Mouse (Mus musculus) heart, postnatal 0 days (tissue): Measurements from ENCODE around the gene Pcyt1a. TPM values are rescaled to one million over a fixed set of nuclear protein-coding genes. Genes with fewer than 3 reads are reported as not detected.

ENCODE experiments used
- ATAC-seq: fragments of 200-750 bp; cut with Nextera tagmentation; 2 replicates; pipeline ENCODE4 v1.8.0; 2017; ENCODE audit warnings: low read depth, moderate number of reproducible peaks, moderate library complexity; ENCODE audit not compliant: insufficient read depth
- DNase-seq: peaks from one replicate; pipeline ENCODE4 v3.0.0-alpha.2; 2016; ENCODE audit warnings: low spot score
- H3K27ac ChIP-seq: fragments of 300-500 bp; sonication (generic); 2 replicates; pipeline ENCODE4 v1.5.1; 2014; ENCODE audit warnings: low read depth, mild to moderate bottlenecking
- H3K27me3 ChIP-seq: fragments of 300-500 bp; sonication (generic); 2 replicates; pipeline ENCODE4 v1.6.1; 2014; ENCODE audit warnings: low read length, mixed read lengths; ENCODE audit not compliant: control insufficient read depth, insufficient read depth
- H3K36me3 ChIP-seq: fragments of 300-500 bp; sonication (generic); replicated peaks from 2 replicates; pipeline ENCODE4 v1.6.1; 2014; ENCODE audit warnings: low read length, mixed read lengths; ENCODE audit not compliant: control insufficient read depth, insufficient read depth
- H3K4me1 ChIP-seq: fragments of 300-500 bp; sonication (generic); 2 replicates; pipeline ENCODE4 v1.6.1; 2014; ENCODE audit warnings: antibody characterized with exemption; ENCODE audit not compliant: control insufficient read depth, insufficient read depth
- H3K4me2 ChIP-seq: fragments of 300-500 bp; sonication (generic); 2 replicates; pipeline ENCODE4 v1.6.1; 2014; ENCODE audit warnings: low read depth, mild to moderate bottlenecking, low read length, moderate library complexity
- H3K4me3 ChIP-seq: fragments of 300-500 bp; sonication (generic); 2 replicates; pipeline ENCODE4 v1.5.1; 2014; ENCODE audit warnings: low read depth, low read length
- H3K9ac ChIP-seq: fragments of 300-500 bp; sonication (generic); replicated peaks from 2 replicates; pipeline ENCODE4 v1.6.1; 2014; ENCODE audit warnings: low read depth, low read length, mixed read lengths
- H3K9me3 ChIP-seq: fragments of 300-500 bp; sonication (generic); replicated peaks from 2 replicates; pipeline ENCODE4 v1.6.1; 2016; ENCODE audit warnings: low read length; ENCODE audit not compliant: control insufficient read depth
- CTCF ChIP-seq: IDR thresholded peaks from 2 replicates; pipeline ENCODE4 v1.5.1; 2016; ENCODE audit warnings: antibody characterized with exemption, control low read depth, low read depth
- EP300 ChIP-seq: IDR thresholded peaks from 2 replicates; pipeline ENCODE4 v1.6.1; 2016; ENCODE audit warnings: antibody characterized with exemption, low read depth
- WGBS: fragments of 180-500 bp; shearing (Covaris S2); extraction: QIAGEN DNeasy Blood & Tissue Kit; methylation state at CpG from one replicate; pipeline ENCODE4 v1.1.7; 2014; 5-methylcytosine and 5-hydroxymethylcytosine counted together
- polyA plus RNA-seq: library from polyadenylated mRNA; unstranded; fragments of >200 nt; fragmentation: Nextera tagmentation; extraction: Ambion mirVana; gene quantifications from 2 replicates; pipeline ENCODE4 v1.2.1, GENCODE M21; 2015
- total RNA-seq: library from RNA; depleted of rRNA; stranded (reverse); fragments of >200 nt; gene quantifications from 2 replicates; pipeline ENCODE4 v1.2.3, GENCODE M21; 2014; ENCODE audit warnings: low replicate concordance

The Pcyt1a gene
- total and polyA plus RNA-seq, 2 experiments from 2014 or later: 45.4 to 50.3 TPM

- Histone ChIP-seq H3K9ac (no peak overlapping the region), H3K27me3 (no peaks in the 10 kb centered on the region), H3K4me1 (no peaks in the 10 kb centered on the region; the same call in 1 of the 2 replicates), H3K4me3 (no peak overlapping the region), H3K36me3 (peaks cover 52% of the 10 kb centered on the region), H3K9me3 (no peaks in the 10 kb centered on the region), H3K4me2 (no peak overlapping the region), H3K27ac (no peak overlapping the region)
- ATAC-seq: no peak
- no peak for DNase-seq
- no peak for TF ChIP-seq CTCF
- no peak for TF ChIP-seq EP300
Observed at GRCm38 (mm10) chr16:32456086-32456485, 25.4 kb downstream of the Pcyt1a start.

GRCm38 (mm10) chr16:32456761-32457160 lies 26.0 kb downstream of the Pcyt1a start:
- no peak for TF ChIP-seq EP300
- TF ChIP-seq CTCF: no peak
- no peak overlapping the region for H3K4me2 ChIP-seq
- DNase-seq (no peak), ATAC-seq (no peak)
- H3K27ac ChIP-seq: no peak overlapping the region
- H3K9ac ChIP-seq: no peak overlapping the region
- H3K4me3 ChIP-seq: no peak overlapping the region
- H3K9me3 ChIP-seq: no peaks in the 10 kb centered on the region
- H3K27me3 ChIP-seq: no peaks in the 10 kb centered on the region
- H3K4me1 ChIP-seq: no peaks in the 10 kb centered on the region; the same call in 1 of the 2 replicates
- WGBS: 100% methylated on average over 1 of the region's 1 CpGs
- peaks cover 54% of the 10 kb centered on the region for H3K36me3 ChIP-seq

DNA sequence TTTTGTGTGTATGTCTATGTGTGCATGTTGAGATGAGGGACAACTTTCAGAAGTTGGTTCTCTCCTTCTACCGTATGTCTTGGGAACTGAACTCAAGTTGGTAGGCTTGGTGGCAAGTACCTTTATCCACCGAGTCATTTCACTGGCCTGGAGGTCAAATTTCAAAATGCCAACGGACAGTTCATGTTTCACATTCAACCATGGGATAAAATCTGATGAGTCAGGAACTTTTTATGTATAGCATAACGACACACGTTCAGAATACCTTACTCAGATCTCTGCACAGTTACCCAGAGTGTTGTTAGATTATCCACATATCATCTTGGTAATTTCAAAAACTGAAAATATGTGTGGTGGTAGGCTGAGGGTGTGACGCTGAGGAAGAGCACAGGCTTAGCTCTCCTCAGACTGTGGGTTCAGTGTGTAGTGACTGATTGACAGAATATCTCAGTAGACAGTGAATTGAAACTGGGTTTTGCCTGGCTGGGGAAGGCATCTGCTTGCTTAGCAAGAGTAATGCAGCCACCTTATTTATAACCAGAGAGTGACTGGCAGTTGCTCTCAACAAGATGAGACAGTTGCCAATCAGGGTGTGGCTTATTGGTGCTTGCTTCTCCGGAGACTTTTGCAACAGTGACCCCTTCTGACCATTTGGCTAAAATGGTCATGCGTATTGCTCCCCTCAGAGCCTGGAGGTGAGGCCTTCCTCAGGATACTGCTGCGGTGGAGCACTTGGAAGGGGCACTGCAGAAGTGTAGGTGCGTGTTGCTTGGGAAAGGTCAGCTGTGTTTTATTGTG lies 27.1 kb downstream of the Pcyt1a start:
- H3K4me3 ChIP-seq: no peak overlapping the region
- H3K27me3 ChIP-seq: no peaks in the 10 kb centered on the region
- 49% methylated on average over 10 of the region's 10 CpGs for WGBS
- no peaks in the 10 kb centered on the region; the same call in 1 of the 2 replicates for H3K4me1 ChIP-seq
- TF ChIP-seq CTCF (peak; percentile 71), EP300 (no peak)
- H3K9me3 ChIP-seq: no peaks in the 10 kb centered on the region
- H3K9ac ChIP-seq: no peak overlapping the region
- DNase-seq (peak; percentile 91), ATAC-seq (peak; percentile 85)
- H3K27ac ChIP-seq: peak overlapping the region; percentile 65
- 0 out of 2 replicates have a peak overlapping the region, but pooled peaks have one; percentile 24 for H3K4me2 ChIP-seq
- H3K36me3 ChIP-seq: peaks cover 50% of the 10 kb centered on the region

GRCm38 (mm10) chr16:32460518-32460917 lies 29.8 kb downstream of the Pcyt1a start:
- H3K27me3 ChIP-seq: no peaks in the 10 kb centered on the region
- H3K36me3 ChIP-seq: peaks cover 41% of the 10 kb centered on the region
- 51% methylated on average over 4 of the region's 4 CpGs for WGBS

DNA sequence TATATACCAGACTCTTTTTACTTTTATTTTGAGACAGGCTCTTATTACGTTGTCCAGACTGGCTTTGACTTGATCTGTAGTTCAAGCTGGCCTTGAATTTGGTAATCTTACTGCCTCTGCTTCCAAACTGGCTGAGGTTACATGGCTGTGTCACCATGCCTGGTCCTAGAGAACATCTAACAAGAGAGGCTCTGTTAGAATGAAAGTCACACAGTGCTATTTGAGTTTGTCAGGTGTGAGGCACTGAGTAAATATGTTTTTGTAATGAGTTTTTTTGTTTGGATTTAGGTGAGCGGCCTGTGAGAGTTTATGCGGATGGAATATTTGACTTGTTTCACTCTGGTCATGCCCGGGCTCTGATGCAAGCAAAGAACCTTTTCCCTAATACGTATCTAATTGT lies 31.0 kb downstream of the Pcyt1a start:
- ATAC-seq: no peak
- Histone ChIP-seq H3K36me3 (peaks cover 39% of the 10 kb centered on the region), H3K4me1 (peaks cover 5% of the 10 kb centered on the region), H3K9ac (no peak overlapping the region), H3K27me3 (no peaks in the 10 kb centered on the region), H3K4me3 (no peak overlapping the region), H3K4me2 (no peak overlapping the region), H3K9me3 (no peaks in the 10 kb centered on the region), H3K27ac (no peak overlapping the region)
- DNase-seq: no peak
- WGBS: 95% methylated on average over 5 of the region's 5 CpGs
- TF ChIP-seq CTCF (no peak), EP300 (no peak)

More at GRCm38 (mm10) chr16:32460518-32460917, 29.8 kb downstream of the Pcyt1a start:
- TF ChIP-seq CTCF (peak; percentile 18; the same call in 1 of the 2 replicates), EP300 (no peak)
- Histone ChIP-seq H3K9me3 (no peaks in the 10 kb centered on the region), H3K4me1 (peaks cover 5% of the 10 kb centered on the region), H3K9ac (no peak overlapping the region), H3K4me3 (no peak overlapping the region), H3K27ac (no peak overlapping the region), H3K4me2 (no peak overlapping the region)
- ATAC-seq: no peak
- DNase-seq: no peak
